Mouse (Mus musculus): ENCODE measurements around the gene Sult6b2.

- TF ChIP-seq GATA1 (IDR thresholded peaks at IDR 0.05; ENCODE audit: borderline replicate concordance, low read length) (no peak), FLI1 (IDR thresholded peaks at IDR 0.05; ENCODE audit: low read length) (no peak)
Measured at GRCm38 (mm10) chr6:142847914-142848674, 43.8 kb upstream of the Sult6b2 start.
